Mouse (Mus musculus) stomach, postnatal 0 days (tissue): ENCODE results near the gene Sulf2. TPM values are rescaled to one million over a fixed set of nuclear protein-coding genes. Genes with fewer than 3 reads are reported as not detected.

Experiments used
- ATAC-seq: fragments of 200-750 bp; cut with Nextera tagmentation; 2 replicates; pipeline ENCODE4 v1.8.0; 2017; ENCODE audit not compliant: low FRiP score, low TSS enrichment
- DNase-seq: peaks from one replicate; pipeline ENCODE4 v3.0.0-alpha.2; 2016; ENCODE audit warnings: low spot score
- H3K27ac ChIP-seq: fragments of 300-500 bp; sonication (generic); replicated peaks from 2 replicates; pipeline ENCODE4 v1.5.1; 2014; ENCODE audit warnings: mild to moderate bottlenecking, control low read depth
- H3K27me3 ChIP-seq: fragments of 300-500 bp; sonication (generic); 2 replicates; pipeline ENCODE4 v1.6.1; 2014; ENCODE audit warnings: low read length; ENCODE audit not compliant: control insufficient read depth, insufficient read depth
- H3K36me3 ChIP-seq: fragments of 300-500 bp; sonication (generic); 2 replicates; pipeline ENCODE4 v1.6.1; 2014; ENCODE audit warnings: low read length, mixed read lengths; ENCODE audit not compliant: control insufficient read depth, insufficient read depth
- H3K4me1 ChIP-seq: fragments of 300-500 bp; sonication (generic); replicated peaks from 2 replicates; pipeline ENCODE4 v1.6.1; 2014; ENCODE audit warnings: antibody characterized with exemption; ENCODE audit not compliant: control insufficient read depth, insufficient read depth
- H3K4me2 ChIP-seq: fragments of 300-500 bp; sonication (generic); replicated peaks from 2 replicates; pipeline ENCODE4 v1.6.1; 2014; ENCODE audit warnings: low read depth, mild to moderate bottlenecking, control low read depth, moderate library complexity
- H3K4me3 ChIP-seq: fragments of 300-500 bp; sonication (generic); 2 replicates; pipeline ENCODE4 v1.5.1; 2014; ENCODE audit warnings: low read depth, low read length, control low read depth
- H3K9ac ChIP-seq: fragments of 300-500 bp; sonication (generic); 2 replicates; pipeline ENCODE4 v1.6.1; 2014; ENCODE audit warnings: mild to moderate bottlenecking, low read length, control low read depth, mixed read lengths
- H3K9me3 ChIP-seq: fragments of 300-500 bp; sonication (generic); 2 replicates; pipeline ENCODE4 v1.6.1; 2016; ENCODE audit warnings: low read length; ENCODE audit not compliant: control insufficient read depth
- CTCF ChIP-seq: IDR thresholded peaks from 2 replicates; pipeline ENCODE4 v1.5.1; 2016; ENCODE audit warnings: antibody characterized with exemption, low read depth, mild to moderate bottlenecking, moderate library complexity
- EP300 ChIP-seq: optimal IDR thresholded peaks from 2 replicates; pipeline ENCODE3; 2016; ENCODE audit warnings: antibody characterized with exemption
- WGBS: fragments of 180-500 bp; shearing (Covaris S2); extraction: QIAGEN DNeasy Blood & Tissue Kit; methylation state at CpG from one replicate; pipeline ENCODE4 v1.1.7; 2014; 5-methylcytosine and 5-hydroxymethylcytosine counted together
- polyA plus RNA-seq: library from polyadenylated mRNA; unstranded; fragments of >200 nt; fragmentation: Nextera tagmentation; extraction: Ambion mirVana; gene quantifications from 2 replicates; pipeline ENCODE4 v1.2.1, GENCODE M21; 2015

Gene Sulf2
- polyA plus RNA-seq, 1 experiment from 2014 or later: 49.1 TPM

- WGBS: 73% methylated on average over 15 of the region's 15 CpGs
- no peak overlapping the region for H3K27ac ChIP-seq
- no peak overlapping the region for H3K4me3 ChIP-seq
- no peaks in the 10 kb centered on the region for H3K9me3 ChIP-seq
- TF ChIP-seq EP300: no peak
- no peak overlapping the region for H3K4me2 ChIP-seq
- H3K9ac ChIP-seq: no peak overlapping the region
- ATAC-seq (peak; percentile 69; the same call in 1 of the 2 replicates), DNase-seq (peak; percentile 60)
- 0 out of 2 replicates have a peak, but pooled peaks cover 2% of the 10 kb centered on the region for H3K36me3 ChIP-seq
- H3K27me3 ChIP-seq: no peaks in the 10 kb centered on the region
- no peaks in the 10 kb centered on the region for H3K4me1 ChIP-seq
Measured at GRCm38 (mm10) chr2:166115571-166116277, 39.7 kb downstream of the Sulf2 start.

- ATAC-seq (no peak), DNase-seq (no peak)
- H3K27ac ChIP-seq: no peak overlapping the region
- no peaks in the 10 kb centered on the region for H3K4me1 ChIP-seq
- 89% methylated on average over 11 of the region's 11 CpGs for WGBS
- no peak overlapping the region for H3K4me3 ChIP-seq
- 0 out of 2 replicates have a peak, but pooled peaks cover 2% of the 10 kb centered on the region for H3K36me3 ChIP-seq
- no peak for TF ChIP-seq CTCF
- TF ChIP-seq EP300: no peak
- H3K4me2 ChIP-seq: no peak overlapping the region
- H3K9ac ChIP-seq: no peak overlapping the region
- H3K27me3 ChIP-seq: no peaks in the 10 kb centered on the region
- H3K9me3 ChIP-seq: no peaks in the 10 kb centered on the region
Measured at GRCm38 (mm10) chr2:166112986-166113385, 42.5 kb downstream of the Sulf2 start.

DNA sequence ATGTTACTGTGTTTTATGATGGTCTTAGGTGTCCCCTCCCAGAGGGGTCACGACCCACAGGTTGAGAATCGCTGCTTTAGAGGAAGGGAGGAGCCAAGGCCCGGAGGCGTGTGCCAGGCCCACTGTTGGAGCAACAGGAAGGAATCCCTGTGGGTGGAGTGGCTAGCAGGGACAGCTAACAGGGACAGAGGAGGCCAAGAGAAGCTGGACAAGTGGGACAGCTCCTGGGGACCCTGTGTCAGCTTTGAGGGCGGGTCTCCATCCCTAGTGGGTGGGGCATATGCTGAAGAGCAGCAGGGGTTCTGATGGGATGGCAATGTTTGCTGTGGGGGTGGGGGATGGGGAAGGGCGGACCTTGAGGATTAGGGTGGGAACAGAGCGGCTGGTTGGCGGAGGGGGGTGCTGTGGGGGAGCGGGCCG lies 43.6 kb downstream of the Sulf2 start:
- ATAC-seq: no peak

DNA sequence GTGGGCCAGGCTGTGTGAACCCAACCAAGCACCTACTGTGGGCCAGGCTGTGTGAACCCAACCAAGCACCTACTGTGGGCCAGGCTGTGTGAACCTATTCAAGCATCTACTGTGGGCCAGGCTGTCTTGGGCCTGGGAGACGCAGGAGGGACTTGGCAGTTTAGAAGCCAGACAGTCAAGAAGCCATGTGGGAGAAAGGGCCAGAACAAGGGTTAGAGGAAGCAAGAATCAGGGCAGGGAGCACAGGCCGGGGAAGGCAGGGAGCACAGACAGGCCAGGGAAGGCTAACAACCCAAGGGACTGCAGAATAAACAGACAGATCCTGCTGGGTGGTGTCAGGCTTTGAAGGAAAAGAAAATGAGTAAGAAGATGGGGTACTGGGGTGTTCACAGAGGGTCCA lies 44.2 kb downstream of the Sulf2 start:
- Histone ChIP-seq H3K4me1 (no peaks in the 10 kb centered on the region), H3K4me3 (no peak overlapping the region), H3K4me2 (no peak overlapping the region), H3K36me3 (0 out of 2 replicates have a peak, but pooled peaks cover 2% of the 10 kb centered on the region), H3K27ac (no peak overlapping the region), H3K9me3 (no peaks in the 10 kb centered on the region), H3K9ac (no peak overlapping the region), H3K27me3 (no peaks in the 10 kb centered on the region)
- TF ChIP-seq CTCF (no peak), EP300 (no peak)
- 72% methylated on average over 2 of the region's 2 CpGs for WGBS
- ATAC-seq: no peak
- DNase-seq: no peak

More for the DNA sequence above, 43.6 kb downstream of the Sulf2 start:
- no peaks in the 10 kb centered on the region for H3K9me3 ChIP-seq
- H3K36me3 ChIP-seq: 0 out of 2 replicates have a peak, but pooled peaks cover 2% of the 10 kb centered on the region
- H3K27me3 ChIP-seq: no peaks in the 10 kb centered on the region
- H3K4me3 ChIP-seq: no peak overlapping the region
- H3K27ac ChIP-seq: no peak overlapping the region
- TF ChIP-seq EP300 (no peak), CTCF (no peak)
- 61% methylated on average over 10 of the region's 10 CpGs for WGBS
- no peak for DNase-seq
- H3K9ac ChIP-seq: no peak overlapping the region
- H3K4me1 ChIP-seq: no peaks in the 10 kb centered on the region
- H3K4me2 ChIP-seq: no peak overlapping the region

- Histone ChIP-seq H3K4me1 (no peaks in the 10 kb centered on the region), H3K4me3 (no peak overlapping the region), H3K27me3 (no peaks in the 10 kb centered on the region), H3K9me3 (no peaks in the 10 kb centered on the region), H3K9ac (no peak overlapping the region), H3K36me3 (0 out of 2 replicates have a peak, but pooled peaks cover 2% of the 10 kb centered on the region), H3K4me2 (no peak overlapping the region), H3K27ac (no peak overlapping the region)
- TF ChIP-seq CTCF (no peak), EP300 (no peak)
- DNase-seq (no peak), ATAC-seq (no peak)
- 81% methylated on average over 8 of the region's 8 CpGs for WGBS
Measured at GRCm38 (mm10) chr2:166110764-166111163, 44.7 kb downstream of the Sulf2 start.

DNA sequence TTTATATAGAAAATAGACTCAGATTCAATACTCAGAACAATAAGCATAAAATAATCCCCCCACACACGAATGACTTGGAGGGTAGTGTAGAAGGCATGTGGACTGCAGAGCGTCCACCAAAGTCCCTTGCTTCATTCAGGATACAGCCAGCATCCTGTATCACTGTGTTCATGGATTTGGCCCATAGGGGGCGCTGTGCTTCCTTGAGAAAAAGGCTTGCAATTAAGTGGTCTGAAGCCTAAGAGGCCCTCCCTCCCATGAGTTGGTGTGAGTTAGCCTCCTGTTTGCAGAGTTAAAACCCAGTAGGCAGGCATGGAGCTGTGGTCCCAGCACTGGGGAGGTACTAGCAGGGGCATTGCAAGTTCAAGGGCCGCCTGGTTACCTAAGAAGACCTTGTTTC lies 47.1 kb downstream of the Sulf2 start:
- H3K4me1 ChIP-seq: no peaks in the 10 kb centered on the region
- peak; percentile 89 for DNase-seq
- H3K27me3 ChIP-seq: no peaks in the 10 kb centered on the region
- no peak overlapping the region for H3K27ac ChIP-seq
- peak; percentile 51; the same call in 1 of the 2 replicates for ATAC-seq
- no peaks in the 10 kb centered on the region for H3K9me3 ChIP-seq
- WGBS: 37% methylated on average over 4 of the region's 4 CpGs
- H3K36me3 ChIP-seq: no peaks in the 10 kb centered on the region
- no peak overlapping the region for H3K4me2 ChIP-seq
- TF ChIP-seq CTCF (peak; percentile 93), EP300 (no peak)
- no peak overlapping the region for H3K9ac ChIP-seq
- H3K4me3 ChIP-seq: no peak overlapping the region
